Mouse (Mus musculus): Measurements from ENCODE around the gene Ccdc7a. TPM values are rescaled to one million over a fixed set of nuclear protein-coding genes. Genes with fewer than 3 reads are reported as not detected.
"Not testable (repeated sequence)": the region's sequence is repeated elsewhere in the genome, so short reads cannot be mapped to it uniquely, and the experiment has no call there.

Gene Ccdc7a
- not detected in 2 replicates for polyA plus RNA-seq (2016; fragmentation: Nextera tagmentation; extraction: Ambion mirVana)

DNA sequence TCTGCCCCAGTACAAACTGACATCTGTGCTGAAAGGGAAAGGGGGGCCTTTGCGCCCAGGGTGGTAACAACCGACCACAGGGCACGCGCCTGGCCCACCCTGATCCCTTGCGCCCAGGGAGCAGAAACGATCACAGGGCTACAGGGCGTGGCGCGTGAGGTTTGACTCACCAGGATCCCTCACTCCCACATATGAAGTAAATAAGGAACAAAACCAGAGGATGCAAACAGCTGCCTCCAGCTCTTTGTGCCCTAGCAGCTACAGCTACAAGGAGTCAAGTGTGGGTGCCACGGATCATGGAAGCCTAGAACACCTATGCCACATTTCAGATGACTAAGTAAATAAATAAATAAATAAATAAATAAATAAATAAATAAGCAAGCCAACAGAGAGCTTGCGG, at the start of gene Ccdc7a:
TSS of gene Ccdc7a (minus strand) at position 101 of the 400 bp plus-strand sequence.
- H3K4me1 ChIP-seq; H3K27me3 ChIP-seq (ENCODE audit: insufficient read depth, poor library complexity, severe bottlenecking); DNase-seq (ENCODE audit: low spot score); H3K4me3 ChIP-seq; H3K9me3 ChIP-seq; H3K27ac ChIP-seq; H3K36me3 ChIP-seq: not testable (repeated sequence)
- WGBS = 87% methylated on average over 2 of the region's 11 CpGs

DNA sequence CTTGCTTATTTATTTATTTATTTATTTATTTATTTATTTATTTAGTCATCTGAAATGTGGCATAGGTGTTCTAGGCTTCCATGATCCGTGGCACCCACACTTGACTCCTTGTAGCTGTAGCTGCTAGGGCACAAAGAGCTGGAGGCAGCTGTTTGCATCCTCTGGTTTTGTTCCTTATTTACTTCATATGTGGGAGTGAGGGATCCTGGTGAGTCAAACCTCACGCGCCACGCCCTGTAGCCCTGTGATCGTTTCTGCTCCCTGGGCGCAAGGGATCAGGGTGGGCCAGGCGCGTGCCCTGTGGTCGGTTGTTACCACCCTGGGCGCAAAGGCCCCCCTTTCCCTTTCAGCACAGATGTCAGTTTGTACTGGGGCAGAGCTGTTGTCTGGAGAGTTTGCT, 1.5 kb upstream of the Ccdc7a start, which contains the start of gene Ccdc7b:
TSS of gene Ccdc7b (plus strand) at position 301 of the 400 bp plus-strand sequence.
- not testable (repeated sequence) for H3K4me3 ChIP-seq; H3K27ac ChIP-seq; H3K36me3 ChIP-seq; H3K27me3 ChIP-seq (ENCODE audit: insufficient read depth, poor library complexity, severe bottlenecking); H3K9me3 ChIP-seq; H3K4me1 ChIP-seq; DNase-seq (ENCODE audit: low spot score)
- 77% methylated on average over 1 of the region's 10 CpGs for WGBS

DNA sequence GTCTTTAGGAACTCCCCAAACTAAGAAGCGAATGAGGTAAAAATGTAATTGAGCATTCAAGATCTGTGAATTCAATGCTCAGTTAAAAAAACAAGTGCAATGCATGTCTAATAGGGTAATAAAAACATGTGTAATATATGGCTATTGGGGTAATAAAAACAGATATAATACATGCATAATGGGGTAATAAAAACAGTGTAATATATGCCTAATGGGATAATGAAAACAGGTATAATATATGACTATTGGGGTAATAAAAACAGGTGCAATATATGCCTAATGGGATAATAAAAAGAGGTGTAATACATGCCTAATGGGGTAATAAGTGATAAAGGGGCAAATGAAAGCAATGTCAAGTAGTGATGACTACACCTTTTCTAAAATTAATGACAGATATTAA, 73.9 kb downstream of the Ccdc7a start:
- Histone ChIP-seq H3K36me3 (no peaks in the 10 kb centered on the region), H3K27me3 (ENCODE audit: insufficient read depth, poor library complexity, severe bottlenecking) (no peaks in the 10 kb centered on the region), H3K27ac (no peak overlapping the region), H3K4me3 (no peak overlapping the region), H3K4me1 (no peaks in the 10 kb centered on the region), H3K9me3 (no peaks in the 10 kb centered on the region)
- DNase-seq (ENCODE audit: low spot score) = no peak
- 83% methylated on average over 1 of the region's 1 CpGs for WGBS

DNA sequence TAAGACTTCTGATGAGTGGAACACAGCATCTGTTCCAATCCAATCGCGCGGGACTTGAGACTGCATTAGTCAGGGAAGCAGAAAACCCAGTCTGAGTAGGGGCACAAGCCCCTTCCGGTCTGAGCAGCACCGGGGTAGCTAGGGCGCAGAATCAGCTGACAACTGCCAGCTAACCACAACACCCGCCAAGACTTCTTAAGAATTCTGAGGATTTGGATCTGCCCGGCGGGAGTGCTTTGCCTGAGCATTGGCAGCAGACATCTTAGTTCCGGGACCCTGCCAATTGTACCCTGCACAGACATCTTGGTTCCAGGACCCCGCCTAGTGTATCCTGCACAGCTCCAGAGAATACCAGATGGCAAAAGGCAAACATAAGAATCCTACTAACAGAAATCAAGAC, 116.4 kb downstream of the Ccdc7a start:
- 69% methylated on average over 11 of the region's 11 CpGs for WGBS
- H3K36me3 ChIP-seq = not testable (repeated sequence)

DNA sequence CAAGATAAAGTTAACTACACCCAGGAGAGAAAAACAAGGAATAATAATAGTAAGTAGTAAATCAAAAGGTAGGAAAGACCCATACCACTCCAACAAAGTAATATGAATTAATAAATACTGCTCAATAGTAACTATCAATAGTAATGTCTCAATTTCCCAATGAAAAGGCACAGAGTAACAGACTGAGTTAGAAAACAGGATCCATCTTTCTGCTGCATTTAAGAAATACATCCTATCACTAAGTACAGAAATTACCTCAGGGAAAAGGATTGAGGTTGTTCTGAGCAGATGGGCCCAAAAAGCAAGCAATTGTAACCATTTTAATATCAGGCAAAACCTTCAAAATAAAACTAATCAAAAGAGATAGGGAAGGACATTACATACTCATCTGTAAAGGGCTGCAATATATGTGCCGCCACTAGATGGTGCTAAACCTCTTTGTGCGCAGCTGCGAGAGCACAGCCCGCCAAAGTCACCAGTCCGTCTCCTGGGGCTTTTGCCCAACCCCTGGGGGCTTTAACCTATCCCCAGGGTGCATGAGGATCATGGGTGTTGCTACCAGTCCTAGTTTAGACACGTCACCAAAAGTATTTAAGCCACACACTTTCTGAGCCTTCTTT, 124.2 kb downstream of the Ccdc7a start:
- H3K27ac ChIP-seq; DNase-seq (ENCODE audit: low spot score); H3K4me3 ChIP-seq; H3K9me3 ChIP-seq; H3K4me1 ChIP-seq; H3K27me3 ChIP-seq (ENCODE audit: insufficient read depth, poor library complexity, severe bottlenecking); H3K36me3 ChIP-seq: not testable (repeated sequence)
- WGBS = 2% methylated on average over 6 of the region's 6 CpGs

More for the DNA sequence above, 116.4 kb downstream of the Ccdc7a start:
- not testable (repeated sequence) for H3K27me3 ChIP-seq (ENCODE audit: insufficient read depth, poor library complexity, severe bottlenecking); H3K9me3 ChIP-seq; H3K27ac ChIP-seq; DNase-seq (ENCODE audit: low spot score); H3K4me1 ChIP-seq; H3K4me3 ChIP-seq

DNA sequence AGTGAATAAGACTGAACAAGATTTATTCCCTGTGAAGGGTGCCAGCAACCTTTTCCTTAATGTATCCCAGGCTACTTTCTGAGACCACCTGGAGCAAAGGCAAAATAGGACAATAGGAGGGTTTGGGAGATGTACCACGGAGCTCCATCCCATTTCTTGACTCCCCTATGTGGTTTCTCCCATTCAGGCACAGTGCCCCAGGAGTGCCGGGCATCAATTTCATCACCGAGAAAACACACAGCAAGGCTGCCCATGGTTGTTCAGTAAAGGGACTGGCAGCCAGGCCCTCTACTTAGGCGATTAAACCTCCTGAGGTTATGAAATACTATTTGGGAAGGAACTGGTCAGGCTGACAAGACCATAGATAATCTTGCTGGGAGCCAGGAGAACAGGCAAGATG, 131.9 kb downstream of the Ccdc7a start:
- peak; percentile 68 for DNase-seq (ENCODE audit: low spot score)
- Histone ChIP-seq H3K36me3 (no peaks in the 10 kb centered on the region), H3K27me3 (ENCODE audit: insufficient read depth, poor library complexity, severe bottlenecking) (no peaks in the 10 kb centered on the region), H3K9me3 (no peaks in the 10 kb centered on the region), H3K4me3 (no peak overlapping the region), H3K4me1 (no peaks in the 10 kb centered on the region), H3K27ac (no peak overlapping the region)
- 56% methylated on average over 4 of the region's 4 CpGs for WGBS

DNA sequence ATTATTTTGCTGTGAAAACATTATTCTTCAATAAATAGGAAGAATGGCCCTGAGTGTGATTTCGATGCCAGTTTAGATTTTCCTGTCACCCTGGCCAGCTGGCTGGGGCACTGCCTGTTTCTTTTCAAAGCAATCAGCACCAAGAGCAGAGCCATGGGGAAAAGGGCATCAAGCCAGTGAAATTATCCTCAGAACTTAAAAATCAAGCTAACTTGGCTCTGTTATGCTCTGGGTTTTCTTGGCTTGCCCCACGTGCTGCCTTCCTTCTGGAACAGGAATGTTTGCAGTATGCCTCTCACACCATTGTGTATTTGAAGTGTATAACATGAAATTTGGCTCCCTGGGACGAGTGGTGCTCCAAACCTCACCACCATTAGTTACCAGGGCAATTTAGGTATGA, 182.6 kb downstream of the Ccdc7a start:
- Histone ChIP-seq H3K36me3 (no peaks in the 10 kb centered on the region), H3K9me3 (no peaks in the 10 kb centered on the region), H3K4me1 (no peaks in the 10 kb centered on the region), H3K4me3 (no peak overlapping the region), H3K27me3 (ENCODE audit: insufficient read depth, poor library complexity, severe bottlenecking) (no peaks in the 10 kb centered on the region), H3K27ac (no peak overlapping the region)
- 59% methylated on average over 3 of the region's 3 CpGs for WGBS
- no peak for DNase-seq (ENCODE audit: low spot score)

DNA sequence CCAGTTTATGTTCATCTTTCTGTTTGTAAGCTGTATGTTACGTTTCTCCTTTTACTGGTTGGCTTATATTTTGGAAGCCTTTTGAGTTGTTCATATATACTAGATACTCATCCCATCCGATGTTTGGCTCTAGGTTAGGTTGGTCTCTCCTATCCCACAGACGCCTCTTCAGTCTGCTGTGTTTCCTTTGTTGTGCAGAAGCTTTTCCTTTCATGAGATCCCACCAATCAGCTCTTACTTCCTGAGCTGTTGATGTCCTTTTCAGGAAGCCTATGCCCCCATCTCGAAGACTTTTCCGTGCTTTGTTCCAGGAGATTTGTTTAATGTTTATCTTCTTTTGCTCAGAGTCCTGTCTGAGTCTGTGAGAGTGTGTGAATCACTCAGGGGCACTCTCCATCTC, 221.6 kb downstream of the Ccdc7a start:
- H3K27me3 ChIP-seq (ENCODE audit: insufficient read depth, poor library complexity, severe bottlenecking) = no peaks in the 10 kb centered on the region
- 45% methylated on average over 5 of the region's 5 CpGs for WGBS
- no peak for DNase-seq (ENCODE audit: low spot score)
- H3K4me1 ChIP-seq = no peaks in the 10 kb centered on the region
- H3K9me3 ChIP-seq = no peaks in the 10 kb centered on the region
- no peak overlapping the region for H3K27ac ChIP-seq
- no peaks in the 10 kb centered on the region for H3K36me3 ChIP-seq
- H3K4me3 ChIP-seq = no peak overlapping the region

DNA sequence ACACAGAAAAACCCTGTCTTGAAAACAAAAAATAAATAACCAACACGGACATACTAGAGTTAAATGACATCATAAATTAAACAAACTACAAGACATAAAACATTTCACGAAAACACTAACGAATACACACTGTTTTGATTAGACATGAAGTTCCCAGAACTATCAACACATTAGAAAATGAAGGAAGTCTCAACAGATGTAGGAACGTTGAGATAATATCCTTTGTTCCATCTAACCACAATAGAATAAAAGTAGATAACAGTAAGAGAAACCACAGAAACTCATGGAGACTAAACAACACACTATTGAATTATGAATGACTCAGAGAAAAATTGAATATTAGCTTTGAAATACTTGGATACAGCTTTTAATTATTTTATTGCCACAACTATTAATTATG, 252.8 kb downstream of the Ccdc7a start:
- H3K9me3 ChIP-seq = no peaks in the 10 kb centered on the region
- no peak overlapping the region for H3K4me3 ChIP-seq
- no peak overlapping the region for H3K27ac ChIP-seq
- H3K36me3 ChIP-seq = no peaks in the 10 kb centered on the region
- no peaks in the 10 kb centered on the region for H3K4me1 ChIP-seq
- no peaks in the 10 kb centered on the region for H3K27me3 ChIP-seq (ENCODE audit: insufficient read depth, poor library complexity, severe bottlenecking)
- no peak for DNase-seq (ENCODE audit: low spot score)
- WGBS = 80% methylated on average over 4 of the region's 4 CpGs

DNA sequence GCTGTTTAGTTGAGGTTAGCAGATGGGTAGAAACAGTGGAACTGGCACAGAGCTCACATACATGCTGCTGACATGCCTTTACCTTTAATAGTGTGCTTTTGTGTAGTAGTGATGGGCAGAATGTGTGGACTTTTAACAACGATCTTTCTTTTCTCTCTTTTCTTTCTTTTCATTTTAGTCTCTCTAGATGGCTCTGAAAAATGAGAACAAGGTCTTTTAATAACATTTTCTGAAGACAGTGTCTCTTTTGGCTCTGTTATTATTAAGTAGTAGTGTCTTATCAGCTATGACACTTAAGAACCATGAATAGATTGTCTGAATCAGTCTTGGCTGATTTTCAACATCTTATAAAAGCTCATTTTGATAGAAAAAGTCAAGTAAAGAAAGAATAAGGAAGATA, 266.7 kb downstream of the Ccdc7a start, which contains the start of gene Gm3952:
TSS of gene Gm3952 (minus strand) at position 101 of the 400 bp plus-strand sequence.
- H3K9me3 ChIP-seq = no peaks in the 10 kb centered on the region
- WGBS = 85% methylated on average over 1 of the region's 1 CpGs

DNA sequence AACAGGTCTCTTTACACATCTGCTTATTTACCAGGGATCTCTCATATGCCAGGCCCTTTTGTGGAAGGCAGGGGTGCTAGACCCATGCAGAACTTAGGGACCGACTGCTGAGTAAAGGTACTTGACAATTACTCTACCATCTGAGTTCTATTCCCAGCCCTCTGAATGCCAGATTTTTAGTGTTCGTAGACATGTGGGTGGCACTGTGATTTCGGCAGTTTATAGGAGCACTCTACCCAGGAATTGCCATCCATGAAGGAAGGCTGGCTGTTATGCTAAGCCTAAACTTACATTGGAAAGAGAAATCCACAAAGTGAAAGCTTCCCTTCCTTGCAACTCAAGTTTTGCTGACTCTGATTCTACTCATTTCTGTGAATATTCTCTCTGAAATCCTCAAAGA, 329.6 kb downstream of the Ccdc7a start:
- no peak for DNase-seq (ENCODE audit: low spot score)
- H3K4me1 ChIP-seq = no peaks in the 10 kb centered on the region
- WGBS = 94% methylated on average over 3 of the region's 3 CpGs
- no peak overlapping the region for H3K4me3 ChIP-seq
- no peaks in the 10 kb centered on the region for H3K27me3 ChIP-seq (ENCODE audit: insufficient read depth, poor library complexity, severe bottlenecking)
- no peaks in the 10 kb centered on the region for H3K9me3 ChIP-seq
- H3K27ac ChIP-seq = no peak overlapping the region
- peaks cover 67% of the 10 kb centered on the region for H3K36me3 ChIP-seq

More for the DNA sequence above, 266.7 kb downstream of the Ccdc7a start, which contains the start of gene Gm3952:
- Histone ChIP-seq H3K27ac (no peak within 1 kb of the TSS), H3K4me1 (no peaks in the 10 kb centered on the region), H3K4me3 (no peak within 1 kb of the TSS), H3K27me3 (ENCODE audit: insufficient read depth, poor library complexity, severe bottlenecking) (no peaks in the 10 kb centered on the region), H3K36me3 (no peaks in the 10 kb centered on the region)
- no peak for DNase-seq (ENCODE audit: low spot score)

DNA sequence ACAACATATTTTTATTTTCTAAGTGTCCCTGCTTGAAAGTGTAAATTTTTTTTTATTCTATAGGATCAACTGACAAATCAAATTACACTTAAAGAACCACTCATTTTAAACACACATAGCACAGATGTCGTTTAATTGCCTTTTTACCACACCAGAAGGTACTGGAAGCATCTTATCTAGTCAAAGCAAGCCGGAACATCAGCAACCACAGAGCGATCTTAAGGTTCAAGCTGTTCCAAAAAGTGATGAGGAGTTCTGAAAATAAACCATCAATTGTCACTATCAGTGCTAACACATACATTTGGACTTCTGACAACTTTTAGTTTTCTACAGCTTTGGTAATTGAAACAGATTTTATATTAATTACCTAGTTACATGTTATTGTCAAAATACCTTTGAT, 331.2 kb downstream of the Ccdc7a start:
- no peak overlapping the region for H3K4me3 ChIP-seq
- H3K4me1 ChIP-seq = no peaks in the 10 kb centered on the region
- no peak for DNase-seq (ENCODE audit: low spot score)
- no peaks in the 10 kb centered on the region for H3K9me3 ChIP-seq
- peaks cover 70% of the 10 kb centered on the region for H3K36me3 ChIP-seq
- no peak overlapping the region for H3K27ac ChIP-seq
- 91% methylated on average over 3 of the region's 3 CpGs for WGBS
- no peaks in the 10 kb centered on the region for H3K27me3 ChIP-seq (ENCODE audit: insufficient read depth, poor library complexity, severe bottlenecking)

DNA sequence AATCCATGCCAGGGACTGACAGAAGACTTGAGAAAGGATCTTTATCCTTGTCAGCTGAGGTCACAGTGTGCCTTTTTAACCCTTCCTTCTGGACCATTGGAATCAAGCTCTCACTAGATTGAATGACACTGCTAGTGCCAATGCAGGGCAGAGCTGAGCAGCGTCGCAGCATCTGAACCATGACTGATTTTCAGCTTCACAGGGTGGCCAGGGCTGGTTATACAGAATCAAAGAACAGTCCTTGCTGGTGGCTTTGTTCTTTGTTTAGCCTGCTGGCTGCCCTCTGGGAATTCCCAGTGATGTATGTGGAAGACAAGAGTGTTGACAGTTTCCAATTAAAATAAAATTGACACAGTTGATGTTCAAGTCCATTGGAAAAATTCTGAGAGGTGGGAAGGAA, 333.1 kb downstream of the Ccdc7a start:
- 82% methylated on average over 2 of the region's 2 CpGs for WGBS
- no peaks in the 10 kb centered on the region for H3K9me3 ChIP-seq
- no peak overlapping the region for H3K27ac ChIP-seq
- no peaks in the 10 kb centered on the region for H3K27me3 ChIP-seq (ENCODE audit: insufficient read depth, poor library complexity, severe bottlenecking)
- no peak overlapping the region for H3K4me3 ChIP-seq
- no peak for DNase-seq (ENCODE audit: low spot score)
- H3K36me3 ChIP-seq = peaks cover 72% of the 10 kb centered on the region
- H3K4me1 ChIP-seq = no peaks in the 10 kb centered on the region

DNA sequence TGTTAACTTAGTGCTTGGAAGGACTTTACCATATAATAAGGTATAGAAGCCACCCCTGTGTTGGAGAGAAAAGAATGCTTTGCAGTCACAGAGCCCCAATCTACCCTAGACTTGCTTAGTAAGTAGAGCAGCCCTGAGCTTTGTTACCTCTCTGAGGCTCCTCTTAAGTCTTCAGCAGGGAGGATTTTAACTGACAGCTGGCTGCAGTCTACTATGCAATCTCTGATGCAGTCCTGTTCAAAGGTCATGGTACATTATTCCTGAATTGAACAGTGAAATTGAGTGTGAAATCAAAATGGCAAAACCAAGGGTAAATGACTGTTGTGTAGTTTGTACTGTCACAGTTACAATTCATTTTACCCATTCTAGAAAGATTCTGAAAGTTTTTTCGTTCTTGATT, 338.1 kb downstream of the Ccdc7a start:
- Histone ChIP-seq H3K27me3 (ENCODE audit: insufficient read depth, poor library complexity, severe bottlenecking) (no peaks in the 10 kb centered on the region), H3K4me3 (no peak overlapping the region), H3K4me1 (no peaks in the 10 kb centered on the region), H3K9me3 (no peaks in the 10 kb centered on the region), H3K36me3 (peaks cover 70% of the 10 kb centered on the region), H3K27ac (no peak overlapping the region)
- DNase-seq (ENCODE audit: low spot score) = no peak
- WGBS = 98% methylated on average over 1 of the region's 1 CpGs

All from heart, embryonic 10.5 days (tissue).